Mouse (Mus musculus): Measurements from ENCODE around the gene Bnipl.

Bnipl gene

GRCm38 (mm10) chr3:95237541-95238099, 13.4 kb downstream of the Bnipl start:
- DNase-seq (ENCODE audit: inconsistent ontology term): no peak

- no peak for DNase-seq (ENCODE audit: inconsistent ontology term)
These were observed 15.3 kb downstream of the Bnipl start for GRCm38 (mm10) chr3:95235386-95236301.

GRCm38 (mm10) chr3:95233303-95233980, 17.6 kb downstream of the Bnipl start:
- DNase-seq (ENCODE audit: inconsistent ontology term): no peak

- DNase-seq (ENCODE audit: inconsistent ontology term): peak; percentile 54
These were observed 18.2 kb downstream of the Bnipl start for GRCm38 (mm10) chr3:95232771-95233170.

- DNase-seq (ENCODE audit: inconsistent ontology term): no peak
These were observed 19.4 kb downstream of the Bnipl start, which contains the start of gene Mllt11 for GRCm38 (mm10) chr3:95231298-95232221. Gene Mllt11, minus strand, starts transcription at chr3:95232171.

GRCm38 (mm10) chr3:95230495-95231297, 20.3 kb downstream of the Bnipl start:
- no peak for DNase-seq (ENCODE audit: inconsistent ontology term)

- peak; percentile 87 for DNase-seq (ENCODE audit: inconsistent ontology term)
These were observed 21.1 kb downstream of the Bnipl start for GRCm38 (mm10) chr3:95229781-95230494.

- peak; percentile 42 for DNase-seq (ENCODE audit: inconsistent ontology term)
These were observed 21.9 kb downstream of the Bnipl start for GRCm38 (mm10) chr3:95228894-95229780.

- DNase-seq (ENCODE audit: inconsistent ontology term): peak; percentile 88
These were observed 22.7 kb downstream of the Bnipl start, which contains the start of gene Cdc42se1 for GRCm38 (mm10) chr3:95228148-95228893. Gene Cdc42se1, plus strand, starts transcription at chr3:95228732.

- DNase-seq (ENCODE audit: inconsistent ontology term): peak; percentile 26
These were observed 23.8 kb downstream of the Bnipl start for GRCm38 (mm10) chr3:95227214-95227613.

GRCm38 (mm10) chr3:95224295-95224694, 26.7 kb downstream of the Bnipl start:
- DNase-seq (ENCODE audit: inconsistent ontology term): peak; percentile 29

- no peak for DNase-seq (ENCODE audit: inconsistent ontology term)
These were observed 28.0 kb downstream of the Bnipl start for GRCm38 (mm10) chr3:95223041-95223440.

GRCm38 (mm10) chr3:95218466-95219137, 32.4 kb downstream of the Bnipl start:
- no peak for DNase-seq (ENCODE audit: inconsistent ontology term)

- DNase-seq (ENCODE audit: inconsistent ontology term): peak; percentile 97
These were observed 33.5 kb downstream of the Bnipl start, which contains the start of gene Gabpb2 for GRCm38 (mm10) chr3:95217255-95218134. Gene Gabpb2, minus strand, starts transcription at chr3:95217916.

- no peak for DNase-seq (ENCODE audit: inconsistent ontology term)
These were observed 34.2 kb downstream of the Bnipl start for GRCm38 (mm10) chr3:95216655-95217254.

GRCm38 (mm10) chr3:95213609-95213975, 37.4 kb downstream of the Bnipl start:
- DNase-seq (ENCODE audit: inconsistent ontology term): no peak
